Mouse (Mus musculus) thymus, adult 2 months (tissue): Measurements from ENCODE around the gene 4933427I04Rik. TPM values are rescaled to one million over a fixed set of nuclear protein-coding genes. Genes with fewer than 3 reads are reported as not detected.

ENCODE experiments used
- DNase-seq: peaks from one replicate; pipeline ENCODE4 v3.0.0; 2021
- H3K27ac ChIP-seq: fragments of 200-500 bp; 2 replicates; pipeline ENCODE4 v1.5.1; 2012; ENCODE audit warnings: low read length, control low read depth; ENCODE audit not compliant: control insufficient read depth, insufficient read depth
- H3K27me3 ChIP-seq: fragments of 200-500 bp; 2 replicates; pipeline ENCODE4 v1.6.1; 2012; ENCODE audit warnings: mild to moderate bottlenecking, low read length, moderate library complexity, mixed read lengths; ENCODE audit not compliant: control insufficient read depth, insufficient read depth
- H3K36me3 ChIP-seq: fragments of 200-500 bp; 2 replicates; pipeline ENCODE4 v1.6.1; 2012; ENCODE audit warnings: mild to moderate bottlenecking, low read length, moderate library complexity; ENCODE audit not compliant: control insufficient read depth, insufficient read depth
- H3K4me1 ChIP-seq: fragments of 200-500 bp; replicated peaks from 2 replicates; pipeline ENCODE4 v1.6.1; 2012; ENCODE audit warnings: low read length; ENCODE audit not compliant: control insufficient read depth, insufficient read depth
- H3K4me3 ChIP-seq: fragments of 200-500 bp; 2 replicates; pipeline ENCODE4 v1.5.1; 2012; ENCODE audit warnings: mild to moderate bottlenecking, low read length, control low read depth, moderate library complexity; ENCODE audit not compliant: control insufficient read depth, insufficient read depth
- CTCF ChIP-seq: fragments of 200-500 bp; IDR thresholded peaks from 2 replicates; pipeline ENCODE4 v1.5.1; 2012; ENCODE audit warnings: mild to moderate bottlenecking, control low read depth, low read length, moderate library complexity, borderline replicate concordance; ENCODE audit not compliant: control insufficient read depth, poor library complexity, insufficient read depth; ENCODE audit errors: extremely low read depth
- POLR2A ChIP-seq: fragments of 200-500 bp; IDR thresholded peaks from 2 replicates; pipeline ENCODE4 v1.6.1; 2012; ENCODE audit warnings: mild to moderate bottlenecking, low read length, control low read depth, moderate library complexity; ENCODE audit not compliant: control insufficient read depth, poor library complexity, insufficient read depth; ENCODE audit errors: extremely low read depth
- WGBS: fragments of 180-500 bp; shearing (Covaris S2); methylation state at CpG from one replicate; pipeline ENCODE4 v1.1.7; 2018; 5-methylcytosine and 5-hydroxymethylcytosine counted together
- polyA plus RNA-seq: library from polyadenylated mRNA; depleted of rRNA; stranded (reverse); fragments of >200 nt; gene quantifications from 2 replicates; pipeline ENCODE4 v1.2.3, GENCODE M21; 2012; rRNA removed

4933427I04Rik gene
- polyA plus RNA-seq, 1 experiment: 0.09 TPM

DNA sequence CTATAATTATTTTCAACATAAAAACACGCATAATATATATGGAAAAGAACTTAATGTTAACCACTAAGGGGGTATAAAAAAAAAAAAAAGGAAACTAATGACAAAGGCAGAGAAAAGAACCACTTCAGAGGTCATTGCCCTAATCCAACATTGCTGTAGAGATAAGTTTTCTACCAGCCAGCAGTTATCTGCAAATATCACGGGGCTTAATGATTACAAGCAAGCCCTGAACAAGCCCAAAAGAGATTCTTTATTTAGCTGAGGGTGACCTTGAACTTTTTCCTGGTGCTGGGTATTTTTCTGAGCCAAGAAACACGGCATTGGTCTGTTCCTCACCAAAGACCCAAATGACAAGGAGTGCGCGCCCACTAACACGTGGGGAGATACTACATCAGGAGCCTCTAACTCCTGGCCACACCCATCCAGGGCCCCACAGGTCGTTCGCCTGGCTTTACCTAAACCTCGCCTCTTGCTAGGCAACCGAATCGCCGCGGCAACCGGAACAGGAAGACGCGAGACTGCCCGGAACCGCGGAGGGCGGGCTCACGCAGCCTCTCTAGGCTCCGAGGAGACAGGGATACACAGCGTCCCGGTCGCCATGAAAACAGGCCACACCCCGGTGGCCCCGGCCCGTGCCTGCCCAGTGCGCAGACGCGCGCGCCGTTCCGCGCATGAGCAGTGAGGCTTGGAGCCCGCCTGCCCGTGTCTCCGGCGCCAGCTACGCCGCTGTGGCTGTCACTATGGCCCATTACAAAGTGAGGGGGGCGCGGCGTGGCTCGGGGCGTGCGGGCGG is 45.0 kb downstream of the 4933427I04Rik start, which contains the start of gene Mycbp:
Mycbp (plus strand) TSS at position 500 of the 793 bp plus-strand sequence.
- no peaks in the 10 kb centered on the region for H3K27me3 ChIP-seq

GRCm38 (mm10) chr4:123905126-123905668 is 45.7 kb downstream of the 4933427I04Rik start:
- Histone ChIP-seq H3K4me3 (peak overlapping the region; percentile 72), H3K4me1 (no peaks in the 10 kb centered on the region), H3K27me3 (no peaks in the 10 kb centered on the region), H3K27ac (no peak overlapping the region), H3K36me3 (0 out of 2 replicates have a peak, but pooled peaks cover 3% of the 10 kb centered on the region)
- WGBS: under 1% methylated on average over 52 of the region's 53 CpGs
- TF ChIP-seq CTCF: no peak; the same call in none of the 2 replicates
- no peak for TF ChIP-seq POLR2A
- DNase-seq: no peak

More for the DNA sequence above, 45.0 kb downstream of the 4933427I04Rik start, which contains the start of gene Mycbp:
- TF ChIP-seq POLR2A (peak; percentile 42; the same call in 1 of the 2 replicates), CTCF (peak; percentile 33)
- WGBS: 2% methylated on average over 49 of the region's 49 CpGs
- no peak within 1 kb of the TSS for H3K27ac ChIP-seq
- H3K4me3 ChIP-seq: peak within 1 kb of the TSS; percentile 72
- no peaks in the 10 kb centered on the region for H3K4me1 ChIP-seq
- H3K36me3 ChIP-seq: no peaks in the 10 kb centered on the region
- peak; percentile 100 for DNase-seq

DNA sequence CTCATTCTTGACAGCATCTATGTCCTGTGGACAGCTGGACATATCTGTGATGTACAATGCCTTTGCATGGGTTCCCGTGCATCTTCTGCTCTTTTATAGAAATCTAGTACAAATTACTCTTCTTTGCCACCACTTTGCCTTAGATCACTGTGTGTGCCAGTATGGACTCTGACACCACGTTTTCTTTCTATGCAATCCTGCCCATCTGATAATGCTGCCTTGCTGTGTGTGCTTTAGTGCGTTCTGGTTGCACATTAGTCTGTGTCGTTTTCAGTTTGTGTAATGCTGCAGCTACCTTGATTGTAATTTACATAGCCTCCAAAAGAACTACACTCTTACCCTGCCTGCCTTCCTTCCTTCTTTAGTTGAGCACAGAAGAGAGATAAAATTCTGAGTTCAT is 52.0 kb downstream of the 4933427I04Rik start:
- 93% methylated on average over 4 of the region's 4 CpGs for WGBS
- Histone ChIP-seq H3K4me3 (no peak overlapping the region), H3K27ac (no peak overlapping the region), H3K36me3 (0 out of 2 replicates have a peak, but pooled peaks cover 3% of the 10 kb centered on the region), H3K4me1 (no peaks in the 10 kb centered on the region), H3K27me3 (no peaks in the 10 kb centered on the region)
- no peak for DNase-seq
- no peak for TF ChIP-seq CTCF
- no peak for TF ChIP-seq POLR2A

DNA sequence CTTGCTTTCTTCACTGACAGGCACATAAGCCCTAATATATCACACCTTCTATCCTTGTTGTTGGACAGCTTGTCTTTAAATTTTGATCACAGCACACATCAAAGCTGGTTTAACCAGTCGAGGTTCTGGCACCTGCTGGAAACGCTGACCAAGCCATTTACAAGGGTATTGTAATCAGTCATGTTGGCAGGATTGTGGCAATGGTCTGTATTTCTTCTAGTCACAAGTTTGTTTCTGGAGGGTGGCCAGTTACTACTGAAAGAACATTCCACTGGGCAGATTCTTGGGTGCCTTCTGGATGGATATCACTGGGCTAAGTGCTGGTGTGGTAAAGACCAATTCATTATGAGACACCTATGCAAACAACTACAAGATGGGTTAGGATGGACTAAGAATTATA is 53.0 kb downstream of the 4933427I04Rik start:
- H3K4me1 ChIP-seq: peaks cover 3% of the 10 kb centered on the region; the same call in 1 of the 2 replicates
- H3K4me3 ChIP-seq: no peak overlapping the region
- no peaks in the 10 kb centered on the region for H3K27me3 ChIP-seq
- 0 out of 2 replicates have a peak, but pooled peaks cover 3% of the 10 kb centered on the region for H3K36me3 ChIP-seq
- DNase-seq: no peak
- no peak overlapping the region for H3K27ac ChIP-seq
- WGBS: 80% methylated on average over 2 of the region's 2 CpGs
- no peak for TF ChIP-seq POLR2A
- no peak for TF ChIP-seq CTCF

Other genes with a start within 250 kb of the 4933427I04Rik start
- gene Macf1, start 175.3 kb upstream of the 4933427I04Rik start, polyA plus RNA-seq: 104 and 121 TPM in 2 replicates
- gene Ndufs5, start 141.5 kb upstream of the 4933427I04Rik start, polyA plus RNA-seq: 41.9 and 44.2 TPM in 2 replicates
- gene Akirin1, start 109.3 kb upstream of the 4933427I04Rik start, polyA plus RNA-seq: 56.4 and 71.7 TPM in 2 replicates
- 3.3 and 4.3 TPM in 2 replicates for gene Rhbdl2, start 71.8 kb upstream of the 4933427I04Rik start, polyA plus RNA-seq
- 17.1 and 21.0 TPM in 2 replicates for gene Mycbp, start 45.2 kb downstream of the 4933427I04Rik start, polyA plus RNA-seq
- gene Rragc, start 57.8 kb downstream of the 4933427I04Rik start, polyA plus RNA-seq: 44.6 and 46.2 TPM in 2 replicates
- 0.26 TPM in 1 of 2 replicates, not detected in the other for gene 4930535I16Rik, start 58.3 kb downstream of the 4933427I04Rik start, polyA plus RNA-seq